Mouse (Mus musculus) intestine, postnatal 0 days (tissue): Measurements from ENCODE around the gene Hic1. TPM values are rescaled to one million over a fixed set of nuclear protein-coding genes. Genes with fewer than 3 reads are reported as not detected.

Source experiments
- ATAC-seq: fragments of 200-750 bp; cut with Nextera tagmentation; 2 replicates; pipeline ENCODE4 v1.8.0; 2017; ENCODE audit warnings: mild to moderate bottlenecking, moderate TSS enrichment, moderate library complexity
- H3K27ac ChIP-seq: fragments of 300-500 bp; sonication (generic); 2 replicates; pipeline ENCODE4 v1.5.1; 2014; ENCODE audit warnings: mild to moderate bottlenecking, low read depth, low read length, moderate library complexity
- H3K27me3 ChIP-seq: fragments of 300-500 bp; sonication (generic); replicated peaks from 2 replicates; pipeline ENCODE4 v1.6.1; 2014; ENCODE audit warnings: low read length, mixed read lengths; ENCODE audit not compliant: control insufficient read depth, insufficient read depth
- H3K36me3 ChIP-seq: fragments of 300-500 bp; sonication (generic); 2 replicates; pipeline ENCODE4 v1.6.1; 2014; ENCODE audit warnings: mild to moderate bottlenecking, moderate library complexity; ENCODE audit not compliant: control insufficient read depth, insufficient read depth
- H3K4me1 ChIP-seq: fragments of 300-500 bp; sonication (generic); replicated peaks from 2 replicates; pipeline ENCODE4 v1.6.1; 2014; ENCODE audit warnings: antibody characterized with exemption, low read length, mixed read lengths; ENCODE audit not compliant: control insufficient read depth, insufficient read depth
- H3K4me2 ChIP-seq: fragments of 300-500 bp; sonication (generic); replicated peaks from 2 replicates; pipeline ENCODE4 v1.6.1; 2014; ENCODE audit warnings: low read depth, mild to moderate bottlenecking, moderate library complexity
- H3K4me3 ChIP-seq: fragments of 300-500 bp; sonication (generic); 2 replicates; pipeline ENCODE4 v1.5.1; 2014; ENCODE audit warnings: low read depth, low read length
- H3K9ac ChIP-seq: fragments of 300-500 bp; sonication (generic); 2 replicates; pipeline ENCODE4 v1.6.1; 2014; ENCODE audit warnings: mild to moderate bottlenecking, low read depth, low read length
- H3K9me3 ChIP-seq: fragments of 300-500 bp; sonication (generic); 2 replicates; pipeline ENCODE4 v1.6.1; 2016; ENCODE audit warnings: mixed run types; ENCODE audit not compliant: control insufficient read depth
- CTCF ChIP-seq: sonication (generic); IDR thresholded peaks from 2 replicates; pipeline ENCODE4 v1.5.1; 2016; ENCODE audit warnings: low read depth, mild to moderate bottlenecking, control low read depth, antibody characterized with exemption, moderate library complexity
- WGBS: fragments of 180-500 bp; shearing (Covaris S2); extraction: QIAGEN DNeasy Blood & Tissue Kit; methylation state at CpG from one replicate; pipeline ENCODE4 v1.1.7; 2014; 5-methylcytosine and 5-hydroxymethylcytosine counted together
- polyA plus RNA-seq: library from polyadenylated mRNA; unstranded; fragments of >200 nt; fragmentation: Nextera tagmentation; extraction: Ambion mirVana; gene quantifications from 2 replicates; pipeline ENCODE4 v1.2.1, GENCODE M21; 2015

Gene Hic1
- polyA plus RNA-seq, 1 experiment from 2014 or later: 8.8 TPM

DNA sequence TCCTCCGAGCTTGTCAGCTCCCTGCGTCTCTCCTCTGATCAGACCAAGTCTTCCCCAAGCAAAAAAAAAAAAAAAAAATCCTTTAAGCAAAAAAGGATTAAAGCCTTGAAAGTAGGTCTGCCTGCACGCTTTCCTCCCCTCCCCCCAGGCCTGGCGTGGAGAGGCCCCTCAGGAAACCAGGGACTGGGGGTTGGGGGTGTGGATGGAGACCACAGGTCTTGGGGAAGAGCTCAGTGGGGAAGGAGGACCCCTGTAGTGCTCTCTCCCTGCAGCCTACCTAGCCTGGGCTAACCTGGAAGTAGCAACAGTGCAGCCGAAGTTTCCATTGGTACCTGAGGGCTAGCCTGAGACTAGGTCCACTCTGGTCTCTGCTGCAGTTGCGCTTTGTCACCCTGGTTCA lies 41.4 kb upstream of the Hic1 start:
- Histone ChIP-seq H3K4me1 (peaks cover 5% of the 10 kb centered on the region; the same call in 1 of the 2 replicates), H3K9me3 (no peaks in the 10 kb centered on the region), H3K27ac (no peak overlapping the region), H3K9ac (no peak overlapping the region), H3K4me3 (no peak overlapping the region), H3K4me2 (no peak overlapping the region), H3K27me3 (no peaks in the 10 kb centered on the region), H3K36me3 (no peaks in the 10 kb centered on the region; the same call in 1 of the 2 replicates)
- ATAC-seq: no peak
- 77% methylated on average over 6 of the region's 6 CpGs for WGBS
- no peak for TF ChIP-seq CTCF

DNA sequence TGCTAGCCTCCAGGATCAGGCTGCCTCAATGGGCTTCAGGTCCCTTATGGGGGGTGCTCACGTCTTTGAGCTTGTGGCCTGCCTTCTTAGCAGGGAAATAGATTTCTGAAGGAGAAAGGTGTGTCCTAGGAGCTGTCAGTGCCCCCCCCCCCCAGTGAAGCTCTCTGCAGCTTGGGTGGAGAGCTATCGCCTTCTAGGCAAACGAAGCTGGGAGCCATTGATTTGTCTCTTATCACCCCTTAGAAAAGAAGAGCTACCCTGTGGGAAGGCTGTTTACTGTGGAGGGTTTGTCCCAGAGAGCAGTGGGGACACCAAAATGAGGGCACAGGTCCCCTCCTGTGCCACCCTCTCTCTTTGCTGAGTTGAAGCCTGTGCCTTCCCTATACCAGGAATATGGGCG lies 40.8 kb upstream of the Hic1 start:
- Histone ChIP-seq H3K9me3 (no peaks in the 10 kb centered on the region), H3K4me1 (peaks cover 2% of the 10 kb centered on the region; the same call in 1 of the 2 replicates), H3K4me3 (no peak overlapping the region), H3K36me3 (no peaks in the 10 kb centered on the region; the same call in 1 of the 2 replicates), H3K27ac (no peak overlapping the region), H3K9ac (no peak overlapping the region), H3K27me3 (no peaks in the 10 kb centered on the region), H3K4me2 (no peak overlapping the region)
- ATAC-seq: no peak
- 73% methylated on average over 4 of the region's 4 CpGs for WGBS
- TF ChIP-seq CTCF: no peak

DNA sequence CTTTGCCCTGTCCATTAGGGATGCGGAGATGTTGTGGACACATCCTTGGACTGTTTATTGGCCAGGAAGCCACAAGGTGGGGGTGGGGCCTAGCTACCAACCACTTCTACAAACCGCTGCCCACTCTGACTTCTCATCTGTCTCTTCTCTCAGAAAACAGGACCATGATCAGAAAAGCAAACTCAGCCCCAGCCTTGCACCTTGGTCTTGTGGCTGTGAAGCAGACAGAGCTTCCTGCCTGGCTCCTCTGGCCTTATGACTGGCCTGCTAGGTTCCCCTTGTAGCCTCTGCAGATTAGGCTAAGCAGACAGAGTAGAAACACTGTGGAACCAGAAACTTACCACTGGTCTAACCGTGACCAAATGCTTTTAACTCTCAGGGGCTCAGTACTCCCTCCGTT lies 40.0 kb upstream of the Hic1 start:
- no peak for ATAC-seq
- 80% methylated on average over 4 of the region's 4 CpGs for WGBS
- Histone ChIP-seq H3K27me3 (no peaks in the 10 kb centered on the region), H3K9me3 (no peaks in the 10 kb centered on the region), H3K4me2 (no peak overlapping the region), H3K9ac (no peak overlapping the region), H3K36me3 (no peaks in the 10 kb centered on the region; the same call in 1 of the 2 replicates), H3K27ac (no peak overlapping the region), H3K4me3 (no peak overlapping the region), H3K4me1 (peaks cover 2% of the 10 kb centered on the region; the same call in 1 of the 2 replicates)
- TF ChIP-seq CTCF: no peak

DNA sequence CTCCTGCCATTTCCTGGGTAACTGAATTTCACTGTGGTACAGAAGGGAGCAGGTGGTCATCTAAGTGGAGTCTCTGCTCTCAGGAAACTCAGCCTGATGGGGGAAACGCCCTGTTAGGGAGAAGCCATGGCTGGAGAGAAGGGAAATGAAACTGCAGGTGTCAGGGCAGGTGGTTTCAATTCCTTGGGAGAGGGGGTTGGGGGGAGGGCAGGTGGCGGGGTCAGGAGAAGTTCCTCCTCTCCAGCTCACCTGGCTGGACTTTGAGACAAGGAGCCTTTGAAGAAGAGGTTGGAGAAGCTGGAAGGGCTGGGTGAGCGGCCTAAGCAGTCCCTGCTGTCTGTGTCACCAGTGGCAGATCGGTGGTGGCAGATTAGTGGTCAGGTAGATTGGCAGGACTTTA lies 37.0 kb upstream of the Hic1 start:
- peak; percentile 79 for ATAC-seq
- Histone ChIP-seq H3K9ac (no peak overlapping the region), H3K9me3 (no peaks in the 10 kb centered on the region), H3K36me3 (no peaks in the 10 kb centered on the region), H3K4me3 (no peak overlapping the region), H3K4me2 (peak overlapping the region; percentile 17; the same call in 1 of the 2 replicates), H3K4me1 (no peaks in the 10 kb centered on the region; the same call in 1 of the 2 replicates), H3K27me3 (no peaks in the 10 kb centered on the region), H3K27ac (no peak overlapping the region)
- 42% methylated on average over 4 of the region's 4 CpGs for WGBS
- TF ChIP-seq CTCF: no peak

DNA sequence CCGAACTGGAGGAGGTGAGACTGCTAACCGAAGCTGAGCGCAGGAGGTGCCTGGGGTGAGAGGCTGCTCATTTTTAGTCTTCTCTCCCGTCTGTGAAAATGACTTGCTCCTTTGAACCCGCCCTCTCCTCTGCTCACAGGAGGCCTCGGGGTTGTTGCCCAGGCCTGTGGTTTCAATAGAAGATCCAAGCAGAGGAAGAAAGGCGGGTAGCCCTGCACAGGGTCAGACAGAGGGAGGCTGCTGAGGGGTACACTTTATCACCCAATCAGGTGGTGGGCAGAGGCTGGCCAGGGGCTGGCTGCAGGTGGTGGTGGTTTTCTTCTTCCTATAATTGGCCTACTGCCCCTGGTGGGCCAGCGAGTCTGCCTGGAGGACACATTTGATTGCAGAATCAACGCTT lies 35.2 kb upstream of the Hic1 start:
- Histone ChIP-seq H3K27me3 (no peaks in the 10 kb centered on the region), H3K4me1 (no peaks in the 10 kb centered on the region; the same call in 1 of the 2 replicates), H3K27ac (no peak overlapping the region), H3K9me3 (no peaks in the 10 kb centered on the region), H3K36me3 (no peaks in the 10 kb centered on the region), H3K4me3 (no peak overlapping the region), H3K9ac (no peak overlapping the region), H3K4me2 (no peak overlapping the region)
- ATAC-seq: no peak
- 64% methylated on average over 9 of the region's 9 CpGs for WGBS
- no peak for TF ChIP-seq CTCF

DNA sequence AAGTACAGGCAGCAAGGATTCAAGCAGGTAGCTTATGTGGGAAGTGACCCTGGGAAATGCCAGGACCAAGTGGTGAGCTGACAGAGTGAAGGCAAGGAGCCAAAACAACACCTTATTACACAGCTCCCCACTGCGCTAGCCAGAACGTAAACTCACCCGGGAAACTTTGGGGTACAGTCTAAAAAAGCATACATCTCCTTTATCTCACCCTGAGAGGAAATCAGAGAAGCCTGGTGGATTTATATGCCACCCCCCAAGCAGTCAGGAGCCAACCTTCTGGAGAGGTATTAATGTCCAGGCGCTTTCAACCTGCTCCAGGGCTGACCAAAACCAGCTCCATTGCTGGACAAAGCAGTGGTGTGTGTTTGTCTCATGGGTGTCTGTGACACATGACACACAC lies 34.6 kb upstream of the Hic1 start:
- WGBS: 91% methylated on average over 4 of the region's 4 CpGs
- no peak overlapping the region for H3K9ac ChIP-seq
- no peaks in the 10 kb centered on the region for H3K9me3 ChIP-seq
- no peaks in the 10 kb centered on the region for H3K27me3 ChIP-seq
- H3K4me1 ChIP-seq: no peaks in the 10 kb centered on the region; the same call in 1 of the 2 replicates
- H3K27ac ChIP-seq: no peak overlapping the region
- no peak for TF ChIP-seq CTCF
- ATAC-seq: no peak
- no peak overlapping the region for H3K4me3 ChIP-seq
- no peaks in the 10 kb centered on the region for H3K36me3 ChIP-seq
- H3K4me2 ChIP-seq: no peak overlapping the region

DNA sequence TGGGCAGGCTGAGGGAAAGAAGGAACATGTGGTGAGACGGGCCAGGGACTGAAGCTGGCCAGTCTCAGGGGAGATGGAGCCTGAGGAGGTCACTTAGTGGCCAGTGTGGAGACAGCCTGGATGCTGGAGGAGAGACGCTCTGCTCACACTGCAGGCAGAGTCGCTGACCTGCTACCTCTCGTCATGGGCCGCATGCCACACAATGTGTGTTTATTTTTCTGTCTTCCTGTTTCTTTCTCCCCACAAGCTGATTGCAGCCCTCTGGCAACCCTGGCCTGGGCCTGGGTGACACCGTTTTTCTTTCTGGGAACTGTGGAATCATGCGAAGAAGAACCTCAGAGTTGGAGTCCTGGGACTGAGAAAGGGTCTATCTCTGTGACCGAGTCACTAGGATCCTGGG lies 32.4 kb upstream of the Hic1 start:
- H3K36me3 ChIP-seq: no peaks in the 10 kb centered on the region
- WGBS: 61% methylated on average over 8 of the region's 8 CpGs
- H3K27ac ChIP-seq: no peak overlapping the region
- no peaks in the 10 kb centered on the region; the same call in 1 of the 2 replicates for H3K4me1 ChIP-seq
- H3K9ac ChIP-seq: no peak overlapping the region
- no peak for ATAC-seq
- H3K4me3 ChIP-seq: no peak overlapping the region
- no peak for TF ChIP-seq CTCF
- no peaks in the 10 kb centered on the region for H3K9me3 ChIP-seq
- H3K4me2 ChIP-seq: no peak overlapping the region
- H3K27me3 ChIP-seq: 0 out of 2 replicates have a peak, but pooled peaks cover 3% of the 10 kb centered on the region
